Mouse (Mus musculus) kidney, embryonic 16.5 days (tissue): ENCODE measurements around the gene Ccdc183. TPM values are rescaled to one million over a fixed set of nuclear protein-coding genes. Genes with fewer than 3 reads are reported as not detected.

Experiments used
- ATAC-seq: fragments of 200-750 bp; cut with Nextera tagmentation; 2 replicates; pipeline ENCODE4 v1.8.0; 2017; ENCODE audit warnings: moderate TSS enrichment; ENCODE audit not compliant: low FRiP score, low TSS enrichment
- H3K27ac ChIP-seq: fragments of 300-500 bp; sonication (generic); 2 replicates; pipeline ENCODE4 v1.5.1; 2014; ENCODE audit warnings: low read length
- H3K27me3 ChIP-seq: fragments of 300-500 bp; sonication (generic); 2 replicates; pipeline ENCODE4 v1.6.1; 2014; ENCODE audit warnings: low read length, control low read depth, mixed read lengths; ENCODE audit not compliant: insufficient read depth
- H3K36me3 ChIP-seq: fragments of 300-500 bp; sonication (generic); 2 replicates; pipeline ENCODE4 v1.6.1; 2014; ENCODE audit warnings: low read length, control low read depth, mixed read lengths; ENCODE audit not compliant: insufficient read depth
- H3K4me1 ChIP-seq: fragments of 300-500 bp; sonication (generic); 2 replicates; pipeline ENCODE4 v1.6.1; 2014; ENCODE audit warnings: low read length, control low read depth, mixed read lengths; ENCODE audit not compliant: insufficient read depth
- H3K4me2 ChIP-seq: fragments of 300-500 bp; sonication (generic); replicated peaks from 2 replicates; pipeline ENCODE4 v1.6.1; 2014; ENCODE audit warnings: low read depth, low read length
- H3K4me3 ChIP-seq: fragments of 300-500 bp; sonication (generic); 2 replicates; pipeline ENCODE4 v1.5.1; 2014; ENCODE audit warnings: mild to moderate bottlenecking, low read length
- H3K9ac ChIP-seq: fragments of 300-500 bp; sonication (generic); replicated peaks from 2 replicates; pipeline ENCODE4 v1.6.1; 2014; ENCODE audit warnings: low read length
- H3K9me3 ChIP-seq: fragments of 300-500 bp; sonication (generic); 2 replicates; pipeline ENCODE4 v1.6.1; 2016; ENCODE audit warnings: low read length, control low read depth
- whole genome bisulfite sequencing: fragments of 180-500 bp; shearing (Covaris S2); extraction: QIAGEN DNeasy Blood & Tissue Kit; methylation state at CpG from one replicate; pipeline ENCODE4 v1.1.7; 2014; 5-methylcytosine and 5-hydroxymethylcytosine counted together
- polyA plus RNA-seq: library from polyadenylated mRNA; unstranded; fragments of >200 nt; fragmentation: Nextera tagmentation; extraction: Ambion mirVana; gene quantifications from 2 replicates; pipeline ENCODE4 v1.2.1, GENCODE M21; 2015

Ccdc183 gene
- polyA plus RNA-seq, 1 experiment from 2014 or later, result 0.27 TPM

GRCm38 (mm10) chr2:25587290-25587689 is 30.2 kb downstream of the Ccdc183 start:
- H3K4me3 ChIP-seq, result no peak overlapping the region
- no peaks in the 10 kb centered on the region for H3K27me3 ChIP-seq
- no peaks in the 10 kb centered on the region for H3K9me3 ChIP-seq
- no peak for ATAC-seq
- H3K9ac ChIP-seq, result no peak overlapping the region
- H3K4me2 ChIP-seq, result no peak overlapping the region
- WGBS, result 89% methylated on average over 8 of the region's 8 CpGs
- peaks cover 6% of the 10 kb centered on the region; the same call in 1 of the 2 replicates for H3K4me1 ChIP-seq
- H3K27ac ChIP-seq, result no peak overlapping the region
- peaks cover 71% of the 10 kb centered on the region for H3K36me3 ChIP-seq

GRCm38 (mm10) chr2:25585601-25586000 is 31.9 kb downstream of the Ccdc183 start:
- ATAC-seq, result no peak
- 78% methylated on average over 3 of the region's 3 CpGs for WGBS
- peaks cover 56% of the 10 kb centered on the region for H3K36me3 ChIP-seq
- H3K27ac ChIP-seq, result no peak overlapping the region
- H3K9ac ChIP-seq, result no peak overlapping the region
- peaks cover 6% of the 10 kb centered on the region for H3K27me3 ChIP-seq
- H3K4me1 ChIP-seq, result peaks cover 17% of the 10 kb centered on the region
- no peak overlapping the region for H3K4me2 ChIP-seq
- H3K4me3 ChIP-seq, result no peak overlapping the region
- H3K9me3 ChIP-seq, result no peaks in the 10 kb centered on the region

- peaks cover 19% of the 10 kb centered on the region for H3K4me1 ChIP-seq
- H3K36me3 ChIP-seq, result peaks cover 49% of the 10 kb centered on the region
- peaks cover 14% of the 10 kb centered on the region for H3K27me3 ChIP-seq
- ATAC-seq, result no peak
- no peak overlapping the region for H3K27ac ChIP-seq
- WGBS, result 88% methylated on average over 4 of the region's 4 CpGs
- H3K4me2 ChIP-seq, result no peak overlapping the region
- H3K9ac ChIP-seq, result no peak overlapping the region
- no peaks in the 10 kb centered on the region for H3K9me3 ChIP-seq
- no peak overlapping the region for H3K4me3 ChIP-seq
Measured at GRCm38 (mm10) chr2:25584856-25585255, 32.6 kb downstream of the Ccdc183 start.

- no peak overlapping the region for H3K27ac ChIP-seq
- WGBS, result 88% methylated on average over 3 of the region's 3 CpGs
- H3K9ac ChIP-seq, result no peak overlapping the region
- peaks cover 21% of the 10 kb centered on the region for H3K27me3 ChIP-seq
- no peaks in the 10 kb centered on the region for H3K9me3 ChIP-seq
- H3K4me1 ChIP-seq, result peaks cover 26% of the 10 kb centered on the region
- no peak for ATAC-seq
- H3K4me3 ChIP-seq, result no peak overlapping the region
- peaks cover 48% of the 10 kb centered on the region for H3K36me3 ChIP-seq
- H3K4me2 ChIP-seq, result no peak overlapping the region
Measured at GRCm38 (mm10) chr2:25584152-25584551, 33.3 kb downstream of the Ccdc183 start.

- no peak overlapping the region for H3K4me2 ChIP-seq
- 57% methylated on average over 4 of the region's 4 CpGs for WGBS
- H3K4me1 ChIP-seq, result peaks cover 32% of the 10 kb centered on the region
- peaks cover 45% of the 10 kb centered on the region for H3K36me3 ChIP-seq
- H3K4me3 ChIP-seq, result no peak overlapping the region
- no peak overlapping the region for H3K9ac ChIP-seq
- no peak overlapping the region for H3K27ac ChIP-seq
- H3K9me3 ChIP-seq, result no peaks in the 10 kb centered on the region
- peaks cover 27% of the 10 kb centered on the region for H3K27me3 ChIP-seq
- no peak for ATAC-seq
Measured at GRCm38 (mm10) chr2:25583571-25583970, 33.9 kb downstream of the Ccdc183 start.

GRCm38 (mm10) chr2:25583120-25583481 is 34.4 kb downstream of the Ccdc183 start:
- H3K27me3 ChIP-seq, result peaks cover 31% of the 10 kb centered on the region
- H3K9ac ChIP-seq, result no peak overlapping the region
- peaks cover 40% of the 10 kb centered on the region for H3K36me3 ChIP-seq
- H3K4me3 ChIP-seq, result no peak overlapping the region
- H3K4me2 ChIP-seq, result no peak overlapping the region
- 82% methylated on average over 6 of the region's 6 CpGs for WGBS
- H3K27ac ChIP-seq, result no peak overlapping the region
- H3K9me3 ChIP-seq, result no peaks in the 10 kb centered on the region
- ATAC-seq, result no peak
- H3K4me1 ChIP-seq, result peaks cover 36% of the 10 kb centered on the region

GRCm38 (mm10) chr2:25582466-25583119 is 34.9 kb downstream of the Ccdc183 start:
- Histone ChIP-seq H3K4me2 (no peak overlapping the region), H3K4me3 (no peak overlapping the region), H3K27ac (no peak overlapping the region), H3K9me3 (no peaks in the 10 kb centered on the region), H3K9ac (no peak overlapping the region), H3K36me3 (peaks cover 36% of the 10 kb centered on the region), H3K4me1 (peaks cover 41% of the 10 kb centered on the region), H3K27me3 (peaks cover 36% of the 10 kb centered on the region)
- ATAC-seq, result no peak
- WGBS, result 48% methylated on average over 12 of the region's 12 CpGs

GRCm38 (mm10) chr2:25581901-25582301 is 35.6 kb downstream of the Ccdc183 start:
- H3K9ac ChIP-seq, result no peak overlapping the region
- no peak overlapping the region for H3K27ac ChIP-seq
- peaks cover 43% of the 10 kb centered on the region for H3K27me3 ChIP-seq
- peaks cover 29% of the 10 kb centered on the region for H3K36me3 ChIP-seq
- WGBS, result 32% methylated on average over 6 of the region's 6 CpGs
- H3K4me3 ChIP-seq, result no peak overlapping the region
- no peaks in the 10 kb centered on the region for H3K9me3 ChIP-seq
- peaks cover 48% of the 10 kb centered on the region for H3K4me1 ChIP-seq
- no peak for ATAC-seq
- H3K4me2 ChIP-seq, result no peak overlapping the region

- peaks cover 48% of the 10 kb centered on the region for H3K4me1 ChIP-seq
- peak; percentile 60 for ATAC-seq
- H3K27ac ChIP-seq, result no peak within 1 kb of the TSS
- peak within 1 kb of the TSS; percentile 27 for H3K9ac ChIP-seq
- peak within 1 kb of the TSS; percentile 42 for H3K4me3 ChIP-seq
- peaks cover 26% of the 10 kb centered on the region for H3K36me3 ChIP-seq
- H3K9me3 ChIP-seq, result no peaks in the 10 kb centered on the region
- 6% methylated on average over 19 of the region's 19 CpGs for WGBS
- peaks cover 49% of the 10 kb centered on the region for H3K27me3 ChIP-seq
- peak within 1 kb of the TSS; percentile 74 for H3K4me2 ChIP-seq
Measured at GRCm38 (mm10) chr2:25581294-25581864, 36.1 kb downstream of the Ccdc183 start, which contains the start of gene Ajm1. Gene Ajm1, minus strand, starts transcription at chr2:25581757.

GRCm38 (mm10) chr2:25580621-25581101 is 36.8 kb downstream of the Ccdc183 start:
- Histone ChIP-seq H3K9ac (no peak overlapping the region), H3K9me3 (no peaks in the 10 kb centered on the region), H3K4me1 (peaks cover 51% of the 10 kb centered on the region), H3K27ac (no peak overlapping the region), H3K4me3 (no peak overlapping the region), H3K27me3 (peaks cover 55% of the 10 kb centered on the region), H3K36me3 (peaks cover 24% of the 10 kb centered on the region), H3K4me2 (no peak overlapping the region)
- no peak for ATAC-seq
- 50% methylated on average over 6 of the region's 6 CpGs for WGBS
